Mouse (Mus musculus) heart, postnatal 4 days (tissue): Measurements from ENCODE around the gene Clec16a. TPM values are rescaled to one million over a fixed set of nuclear protein-coding genes. Genes with fewer than 3 reads are reported as not detected.

Source experiments
- DNase-seq: peaks from one replicate; pipeline ENCODE4 v3.0.0; 2021
- total RNA-seq, 2 experiments: library from RNA; stranded (reverse); gene quantifications; 2 replicates each; pipeline ENCODE4 v1.2.3; 2021

Clec16a gene
- total RNA-seq, 2 experiments from 2014 or later = 40.5 to 42.2 TPM

- DNase-seq = no peak
Measured at GRCm38 (mm10) chr16:10769661-10770060, 224.5 kb downstream of the Clec16a start.

GRCm38 (mm10) chr16:10770531-10771325 is 225.6 kb downstream of the Clec16a start:
- DNase-seq = no peak

DNA sequence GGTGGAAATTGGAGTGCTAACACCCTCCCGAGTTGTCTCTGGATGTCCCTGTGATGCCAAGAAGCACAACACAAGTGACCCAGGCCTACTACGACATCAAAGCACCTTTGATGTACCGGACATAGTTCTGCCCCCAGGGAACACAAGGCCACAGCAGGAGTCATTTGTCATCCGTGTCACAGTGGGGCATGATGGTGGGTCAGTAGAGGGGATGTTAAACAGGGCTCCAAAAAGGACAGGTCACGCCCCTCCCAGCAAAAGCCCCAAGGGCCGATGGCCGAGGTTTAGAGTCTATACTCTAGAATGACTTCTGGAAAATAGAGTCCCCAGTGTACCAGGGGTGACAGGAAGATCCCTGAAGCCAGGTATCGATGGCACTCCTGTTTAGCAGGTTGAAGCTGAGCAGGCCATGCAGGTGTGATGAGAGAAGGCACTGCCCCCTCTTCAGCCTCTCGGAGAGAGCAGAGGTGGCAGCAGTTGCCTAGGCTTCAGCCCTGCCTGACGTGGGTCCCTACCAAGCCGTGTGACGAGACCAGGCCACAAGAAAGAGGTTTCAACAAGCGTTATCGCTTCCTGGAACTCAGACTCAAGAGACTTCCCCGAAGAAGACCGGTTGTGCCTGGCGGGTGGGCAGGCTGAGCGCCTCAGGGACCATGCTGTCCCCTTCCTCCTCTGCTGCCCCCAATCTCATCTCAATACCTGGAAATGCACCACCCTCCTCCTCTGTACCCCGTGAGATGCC is 226.8 kb downstream of the Clec16a start:
- DNase-seq = no peak

- DNase-seq = no peak
Measured at GRCm38 (mm10) chr16:10773543-10773942, 228.4 kb downstream of the Clec16a start.

DNA sequence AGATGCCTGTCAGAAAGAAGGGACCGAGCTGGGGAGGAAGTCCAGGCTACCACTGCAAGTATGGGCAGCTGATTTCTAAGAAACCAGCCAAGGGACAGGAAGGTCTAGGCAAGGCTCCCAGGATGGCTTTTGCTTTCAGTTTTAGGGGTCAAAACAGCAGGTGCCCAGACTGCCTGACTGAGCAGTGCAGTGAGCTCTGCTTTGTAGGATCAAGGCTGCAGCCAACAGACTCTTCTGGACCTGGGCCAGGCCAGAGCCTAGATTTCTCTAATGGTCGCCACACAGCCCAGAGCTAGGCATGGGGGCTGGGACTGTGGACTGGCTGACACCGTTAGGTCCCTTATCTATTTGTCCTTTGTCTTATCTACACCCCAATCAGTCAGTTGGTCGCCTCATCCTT is 229.6 kb downstream of the Clec16a start:
- DNase-seq = no peak

DNA sequence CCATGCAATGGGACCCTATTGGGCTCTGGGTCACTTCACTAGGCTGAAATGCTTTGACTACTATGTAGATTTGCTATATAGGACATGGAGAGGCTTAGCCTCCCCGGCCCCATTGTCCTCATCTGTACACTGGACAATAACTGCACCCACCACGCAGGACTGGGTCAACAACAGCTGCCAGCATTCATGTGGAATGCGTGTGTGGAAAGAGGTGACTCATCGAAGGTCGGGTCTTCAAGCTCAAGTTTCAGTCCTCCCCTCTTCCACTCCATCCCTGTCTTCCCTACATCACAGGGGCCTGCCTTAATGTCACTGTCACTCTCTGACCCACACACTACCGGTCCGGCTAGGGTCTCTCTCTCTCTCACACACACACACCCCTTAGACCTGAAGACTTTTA is 231.2 kb downstream of the Clec16a start:
- DNase-seq = no peak

- DNase-seq = peak; percentile 44
Measured at GRCm38 (mm10) chr16:10777579-10778160, 232.5 kb downstream of the Clec16a start.

DNA sequence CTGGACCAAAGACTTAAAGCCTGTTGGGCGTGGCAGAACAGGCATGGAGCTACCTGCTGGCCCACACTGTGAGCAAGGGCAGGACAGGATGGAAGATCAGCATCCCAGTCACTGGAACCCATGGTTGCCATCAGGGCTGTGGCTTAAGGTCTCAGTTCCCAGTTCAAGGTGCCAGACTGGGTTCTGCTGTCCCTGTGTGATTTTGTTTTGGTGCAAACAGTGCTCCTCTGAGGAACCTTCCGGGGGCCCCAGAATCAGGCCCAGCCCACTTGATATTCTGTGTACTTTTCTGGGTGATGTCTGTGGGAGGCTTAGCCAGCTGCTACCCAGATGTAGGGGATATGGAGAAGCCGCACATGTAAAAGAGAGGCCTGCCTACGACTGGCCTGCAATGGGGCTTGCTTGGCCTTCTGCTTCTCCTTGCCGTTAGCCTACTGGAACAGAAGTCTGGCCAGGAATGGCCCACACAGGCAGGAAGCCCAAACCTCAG is 235.5 kb downstream of the Clec16a start:
- DNase-seq = no peak

DNA sequence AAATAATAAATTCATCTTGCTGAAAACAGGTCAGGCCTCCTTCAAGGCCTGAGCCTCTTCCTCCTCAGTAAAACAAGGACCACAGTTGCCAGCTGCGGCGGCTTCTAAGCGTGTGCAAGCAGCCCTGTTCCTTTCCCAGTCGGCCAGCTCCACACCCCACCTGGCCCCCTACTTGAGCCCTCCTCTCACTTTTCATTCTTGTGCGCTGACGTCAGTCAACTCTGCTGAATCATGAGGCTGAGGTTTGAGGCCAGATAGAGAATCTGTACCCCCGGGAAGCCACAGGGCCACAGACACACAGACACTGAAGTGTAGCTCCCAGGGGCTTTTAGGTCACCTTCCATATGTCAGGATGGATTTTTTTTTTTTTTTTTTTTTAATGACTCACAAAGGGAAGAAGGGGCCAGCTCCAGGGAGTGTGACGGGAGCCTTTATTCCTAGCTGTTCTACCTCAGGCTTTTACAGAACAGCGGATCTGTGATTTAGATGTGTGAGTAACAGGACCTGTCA is 236.8 kb downstream of the Clec16a start:
- DNase-seq = no peak

DNA sequence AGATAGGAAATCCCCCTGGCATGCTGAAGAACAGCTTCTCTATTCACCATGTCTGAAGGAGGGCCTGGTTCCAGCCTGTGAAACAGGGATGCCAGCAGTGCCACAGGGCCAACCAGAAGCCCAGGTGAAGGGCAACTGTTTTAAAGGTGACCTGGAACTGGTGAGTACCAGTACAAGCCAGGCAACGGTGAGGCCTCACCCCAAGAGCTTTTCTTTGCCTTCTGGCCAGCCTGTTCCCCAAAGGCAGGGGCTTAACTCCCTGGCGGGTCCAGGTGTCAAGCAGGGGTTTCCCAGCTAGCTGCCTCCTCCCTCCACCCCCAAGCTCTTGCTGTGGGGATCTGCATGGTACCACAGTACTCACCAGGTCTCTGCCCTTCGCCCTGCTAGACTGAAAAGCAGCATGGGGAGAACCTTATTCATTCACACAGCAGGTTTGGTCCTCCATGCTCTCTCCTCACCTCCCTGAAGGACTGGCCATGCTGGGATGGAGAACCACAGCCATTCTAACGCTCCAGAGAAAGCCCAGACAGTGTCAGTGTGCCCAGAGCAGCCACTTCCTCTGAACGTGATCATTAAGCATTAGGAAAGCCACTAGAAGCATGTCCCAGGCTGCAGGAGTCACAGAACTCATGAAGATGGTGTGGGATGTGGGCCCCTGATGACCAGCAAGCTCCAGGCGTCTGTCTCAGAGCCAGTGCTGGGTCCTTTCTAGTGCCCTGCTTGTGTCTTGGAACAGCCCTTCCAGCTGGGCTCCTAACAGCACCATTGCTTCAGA is 237.4 kb downstream of the Clec16a start:
- DNase-seq = no peak

DNA sequence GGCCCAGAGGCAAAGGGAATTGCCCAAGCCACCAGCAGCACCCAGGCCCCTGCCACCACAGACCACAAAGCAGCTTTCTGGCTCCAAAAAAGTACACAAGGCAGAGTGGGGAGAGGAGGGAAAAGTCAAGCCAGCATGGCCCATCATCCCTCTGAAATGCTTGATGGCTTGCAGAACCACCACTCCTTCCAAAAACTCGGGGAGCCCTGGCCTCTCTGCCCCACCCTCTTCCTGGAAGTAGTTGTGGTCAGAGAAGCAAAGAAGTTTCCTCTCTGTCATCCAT is 238.0 kb downstream of the Clec16a start:
- DNase-seq = no peak

- DNase-seq = no peak
Measured at GRCm38 (mm10) chr16:10783451-10783850, 238.3 kb downstream of the Clec16a start.

DNA sequence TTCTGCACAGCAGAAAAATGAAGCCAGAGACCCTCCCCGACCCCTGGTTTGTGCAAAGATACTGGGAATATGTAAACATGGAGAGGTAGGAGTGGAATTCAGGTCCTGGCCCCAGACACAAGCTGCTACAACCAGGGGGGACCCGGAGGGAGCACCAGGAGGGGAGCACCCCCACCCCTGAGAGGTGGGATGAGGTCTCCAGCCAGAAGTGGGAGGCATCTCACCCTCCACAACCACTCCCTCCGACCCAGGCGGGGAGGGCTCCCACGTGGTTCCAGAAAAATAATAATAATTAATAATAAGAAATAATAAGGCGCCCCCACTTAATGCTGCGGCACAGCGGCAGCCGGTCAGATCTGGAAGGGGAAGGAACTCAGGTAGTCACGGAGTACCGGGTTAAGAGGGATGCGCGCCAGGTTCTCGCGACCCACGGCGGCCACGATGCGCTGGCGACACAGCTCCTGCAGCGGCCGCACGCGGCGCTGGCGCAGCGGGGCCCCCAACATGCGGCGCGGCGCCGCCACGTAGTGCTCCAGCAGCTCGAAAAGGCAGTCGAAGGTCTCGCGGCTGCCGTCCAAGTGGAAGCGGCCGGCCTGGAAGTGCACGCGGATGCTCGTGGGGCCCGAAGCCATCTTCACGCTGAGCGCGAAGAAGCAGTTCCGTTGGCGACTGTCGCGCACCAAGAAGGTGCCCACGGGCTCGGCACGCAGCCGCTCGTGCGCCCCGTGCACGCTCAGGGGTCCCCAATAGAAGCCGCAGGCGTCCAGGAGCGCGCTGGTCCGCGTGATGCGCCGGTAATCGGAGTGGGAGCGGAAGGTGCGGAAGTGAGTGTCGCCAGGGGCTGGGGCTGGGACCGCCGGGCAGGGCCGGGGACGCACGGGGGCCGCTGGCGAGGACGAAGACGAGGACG is 239.0 kb downstream of the Clec16a start:
- DNase-seq = peak; percentile 56

DNA sequence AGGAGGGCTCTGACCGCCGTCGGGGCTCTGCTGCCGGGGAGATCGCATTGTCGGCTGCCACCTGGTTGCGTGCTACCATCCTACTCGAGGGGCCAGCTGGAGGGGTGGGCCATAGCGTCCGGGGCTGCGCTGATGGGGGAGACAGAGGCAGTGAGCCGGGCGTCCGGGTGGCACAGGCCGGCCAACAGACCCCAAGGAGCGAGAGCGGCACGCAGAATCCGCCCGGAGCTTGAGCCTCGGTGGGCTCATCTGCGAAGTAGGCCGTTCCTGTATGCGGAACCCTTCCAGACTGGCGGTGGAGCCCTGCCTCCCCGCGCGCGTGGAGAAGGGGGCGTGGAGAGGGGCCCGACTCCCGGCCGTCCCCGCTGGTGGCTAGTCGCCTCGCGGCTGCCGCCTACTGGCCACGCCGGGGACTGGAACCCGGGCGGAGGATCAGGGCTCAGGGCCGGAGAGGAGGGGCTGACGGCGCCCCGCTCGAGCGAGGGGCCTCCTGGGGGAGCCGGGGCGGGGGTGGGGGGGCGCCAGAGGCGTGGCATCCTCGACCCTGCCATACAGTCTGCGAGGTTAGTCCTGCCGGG is 239.7 kb downstream of the Clec16a start:
- DNase-seq = peak; percentile 97

DNA sequence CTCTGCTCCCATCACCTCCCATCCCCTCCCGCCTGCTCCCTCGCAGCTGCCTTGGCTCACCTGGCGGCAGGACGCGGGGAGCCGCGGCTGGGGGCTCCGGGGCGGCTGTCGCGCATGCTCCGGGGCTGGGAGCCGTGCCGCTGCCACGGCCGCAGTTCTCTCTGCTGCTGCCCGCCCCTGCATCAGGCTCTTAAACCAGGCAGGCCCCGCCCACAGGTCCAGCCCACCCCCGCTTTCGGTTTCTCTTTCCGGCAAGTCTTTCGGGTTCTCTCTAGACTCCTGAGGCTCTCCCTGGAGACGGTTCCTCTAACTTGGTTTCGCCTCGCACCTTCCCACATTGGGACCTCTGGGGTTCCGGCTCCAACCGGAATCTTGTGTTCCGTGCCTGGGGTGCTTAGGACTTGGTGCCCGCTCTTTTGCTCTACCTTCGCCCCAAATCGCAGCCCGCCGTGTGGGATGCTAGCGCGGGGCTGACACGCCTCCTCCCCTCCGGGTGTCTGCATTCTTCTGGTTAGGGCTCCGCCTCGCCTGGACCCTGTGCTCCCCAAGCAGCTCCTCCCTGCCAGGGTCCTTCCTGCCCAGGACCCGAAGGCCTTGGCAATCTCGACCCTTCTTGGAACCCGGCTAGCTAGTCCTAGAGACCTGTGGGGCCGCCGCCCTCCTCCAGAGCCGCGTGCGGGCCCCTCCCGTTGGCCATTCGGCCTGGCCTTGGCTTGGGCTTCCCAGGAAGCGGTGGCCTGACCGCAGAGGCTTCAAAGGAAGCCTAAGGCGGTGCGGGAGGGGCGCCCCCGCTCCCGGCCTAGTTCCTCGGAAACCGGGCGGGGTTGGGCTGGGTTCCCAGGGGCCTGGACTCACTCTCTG is 240.5 kb downstream of the Clec16a start, which contains the start of gene Socs1:
Gene Socs1 (minus strand): TSS at position 166 of the 861 bp plus-strand sequence.
- peak; percentile 90 for DNase-seq

DNA sequence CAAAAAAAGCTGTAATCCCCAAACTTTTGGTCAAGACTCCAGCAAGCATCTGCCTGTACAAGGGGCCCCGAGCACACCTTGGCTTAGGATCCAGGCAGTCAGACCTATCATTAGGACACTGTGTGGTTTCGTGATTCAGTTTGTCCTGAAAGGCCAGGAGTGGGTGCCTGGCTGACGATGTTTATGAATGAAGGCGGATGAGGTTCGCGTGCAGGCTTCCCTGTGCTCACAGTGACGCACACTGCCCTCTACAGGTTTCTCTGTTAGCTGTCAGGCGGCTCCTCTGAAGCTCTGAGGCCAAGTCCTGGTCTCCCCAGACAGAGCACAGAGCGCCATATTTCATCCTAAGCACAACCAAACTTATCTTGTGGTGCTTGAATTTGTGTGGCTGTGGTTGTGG is 241.1 kb downstream of the Clec16a start:
- peak; percentile 88 for DNase-seq

DNA sequence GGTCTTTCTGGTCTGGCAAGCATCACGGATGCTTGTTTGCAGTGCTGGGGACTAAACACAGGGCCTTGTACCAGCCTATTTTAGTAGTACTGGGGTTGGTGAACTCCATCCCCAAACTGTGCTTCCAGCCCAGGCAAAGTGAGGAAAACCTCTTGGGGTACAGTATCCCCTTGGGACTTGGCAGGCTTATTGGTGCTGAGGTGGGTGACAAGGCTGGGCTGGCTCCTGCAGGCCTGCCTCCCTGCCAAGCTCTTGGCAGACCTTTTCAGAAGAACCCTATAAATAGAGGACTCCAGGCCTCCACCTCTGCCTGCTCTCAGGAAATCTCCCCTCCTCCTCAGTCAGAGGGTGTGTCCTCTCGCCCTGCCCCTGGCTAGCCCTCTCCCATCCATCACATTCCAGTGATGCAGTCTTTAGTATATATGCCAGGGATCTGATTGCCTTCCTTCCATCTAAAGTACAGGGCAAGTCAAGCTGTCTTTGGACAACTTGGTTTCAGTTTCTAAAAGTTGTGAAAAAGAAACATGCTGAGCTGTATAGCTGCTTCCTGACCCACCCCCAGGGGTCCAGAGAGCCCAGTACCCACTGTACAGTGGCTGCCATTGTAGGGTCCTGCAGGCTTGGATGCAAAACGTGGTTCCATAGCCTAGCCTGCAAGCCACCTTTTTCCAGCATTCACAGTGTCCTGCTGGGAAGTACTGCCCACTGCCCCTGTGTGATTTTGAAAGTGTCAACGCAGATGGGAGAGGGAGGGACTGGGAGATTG is 241.8 kb downstream of the Clec16a start:
- DNase-seq = peak; percentile 54

DNA sequence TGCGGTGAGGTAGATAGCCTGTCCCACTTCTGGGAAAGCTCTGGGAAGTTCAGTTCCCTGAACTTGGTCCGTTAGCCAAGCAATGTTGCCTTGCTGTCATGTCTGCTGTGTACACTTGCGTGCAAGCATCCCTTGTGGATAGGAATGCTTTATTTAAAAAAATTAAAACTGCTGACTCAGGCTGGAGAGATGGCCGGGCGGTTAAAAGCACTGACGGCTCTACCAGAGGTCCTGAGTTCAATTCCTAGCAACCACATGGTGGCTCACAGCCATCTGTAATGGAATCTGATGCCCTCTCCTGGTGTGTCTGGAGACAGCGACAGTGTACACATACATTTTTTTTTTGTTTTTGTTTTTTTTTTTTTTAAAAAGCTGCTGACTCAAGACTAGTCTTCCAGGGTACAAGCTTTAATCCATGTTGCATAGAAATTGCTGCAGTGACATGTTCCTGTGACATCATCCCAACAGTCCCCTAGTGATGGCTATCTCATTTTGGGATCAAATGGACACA is 242.5 kb downstream of the Clec16a start:
- DNase-seq = no peak

GRCm38 (mm10) chr16:10788271-10788670 is 243.1 kb downstream of the Clec16a start, which contains the start of gene Tnp2:
Gene Tnp2 (minus strand): TSS chr16:10788660.
- no peak for DNase-seq
